Mouse (Mus musculus) testis, adult 2 months (tissue): ENCODE measurements around the gene Hoxd4. TPM values are rescaled to one million over a fixed set of nuclear protein-coding genes. Genes with fewer than 3 reads are reported as not detected.

Source experiments
- H3K27ac ChIP-seq: fragments of 200-500 bp; 2 replicates; pipeline ENCODE4 v1.5.1; 2012; ENCODE audit warnings: low read depth, low read length; ENCODE audit not compliant: control insufficient read depth, insufficient read depth
- H3K27me3 ChIP-seq: fragments of 200-500 bp; 2 replicates; pipeline ENCODE4 v1.6.1; 2012; ENCODE audit warnings: mild to moderate bottlenecking, low read length, moderate library complexity; ENCODE audit not compliant: control insufficient read depth, insufficient read depth
- H3K36me3 ChIP-seq: fragments of 200-500 bp; 2 replicates; pipeline ENCODE4 v1.6.1; 2012; ENCODE audit warnings: mild to moderate bottlenecking, low read length; ENCODE audit not compliant: control insufficient read depth, insufficient read depth
- H3K4me1 ChIP-seq: fragments of 200-500 bp; 2 replicates; pipeline ENCODE4 v1.6.1; 2012; ENCODE audit warnings: low read length; ENCODE audit not compliant: control insufficient read depth, insufficient read depth
- H3K4me3 ChIP-seq: fragments of 200-500 bp; 2 replicates; pipeline ENCODE4 v1.5.1; 2012; ENCODE audit warnings: low read depth, mild to moderate bottlenecking, low read length, moderate library complexity, mixed read lengths; ENCODE audit not compliant: control insufficient read depth
- CTCF ChIP-seq: fragments of 200-500 bp; IDR thresholded peaks from 2 replicates; pipeline ENCODE4 v1.5.1; 2012; ENCODE audit warnings: low read depth, mild to moderate bottlenecking, inconsistent platforms, low read length, moderate library complexity; ENCODE audit not compliant: control insufficient read depth, insufficient read depth, insufficient replicate concordance
- POLR2A ChIP-seq: fragments of 200-500 bp; IDR thresholded peaks from 2 replicates; pipeline ENCODE4 v1.6.1; 2012; ENCODE audit warnings: low read depth, mild to moderate bottlenecking, inconsistent platforms, low read length, moderate library complexity; ENCODE audit not compliant: control insufficient read depth
- polyA plus RNA-seq: library from polyadenylated mRNA; depleted of rRNA; stranded (reverse); fragments of >200 nt; gene quantifications from 2 replicates; pipeline ENCODE4 v1.2.3, GENCODE M21; 2012

Hoxd4 gene
- polyA plus RNA-seq, 1 experiment, result 3.3 TPM

- Histone ChIP-seq H3K4me1 (peaks cover 28% of the 10 kb centered on the region), H3K36me3 (no peaks in the 10 kb centered on the region), H3K4me3 (no peak overlapping the region), H3K27me3 (peaks cover 7% of the 10 kb centered on the region; the same call in 1 of the 2 replicates), H3K27ac (peak overlapping the region; percentile 57; the same call in 1 of the 2 replicates)
- TF ChIP-seq CTCF, result no peak
- TF ChIP-seq POLR2A, result no peak
These were observed 2.5 kb downstream of the Hoxd4 start for GRCm38 (mm10) chr2:74714156-74714789.

- no peaks in the 10 kb centered on the region for H3K36me3 ChIP-seq
- peaks cover 7% of the 10 kb centered on the region; the same call in 1 of the 2 replicates for H3K27me3 ChIP-seq
- H3K27ac ChIP-seq, result peak overlapping the region; percentile 90
- peaks cover 28% of the 10 kb centered on the region for H3K4me1 ChIP-seq
- TF ChIP-seq CTCF (no peak), POLR2A (peak; percentile 41; the same call in 1 of the 2 replicates)
- peak overlapping the region; percentile 78 for H3K4me3 ChIP-seq
These were observed 3.2 kb downstream of the Hoxd4 start for GRCm38 (mm10) chr2:74714881-74715280.

- Histone ChIP-seq H3K27me3 (peaks cover 7% of the 10 kb centered on the region; the same call in 1 of the 2 replicates), H3K4me1 (peaks cover 28% of the 10 kb centered on the region), H3K27ac (peak overlapping the region; percentile 90), H3K36me3 (no peaks in the 10 kb centered on the region), H3K4me3 (peak overlapping the region; percentile 78)
- TF ChIP-seq POLR2A (peak; percentile 59), CTCF (peak; percentile 85)
These were observed 3.9 kb downstream of the Hoxd4 start for GRCm38 (mm10) chr2:74715504-74716241.

- no peaks in the 10 kb centered on the region for H3K27me3 ChIP-seq
- H3K36me3 ChIP-seq, result no peaks in the 10 kb centered on the region
- no peak overlapping the region for H3K4me3 ChIP-seq
- H3K27ac ChIP-seq, result no peak overlapping the region
- H3K4me1 ChIP-seq, result peaks cover 20% of the 10 kb centered on the region
- TF ChIP-seq CTCF (no peak), POLR2A (no peak)
These were observed 8.7 kb downstream of the Hoxd4 start for GRCm38 (mm10) chr2:74720384-74720783.

GRCm38 (mm10) chr2:74720955-74721491 is 9.3 kb downstream of the Hoxd4 start:
- Histone ChIP-seq H3K36me3 (no peaks in the 10 kb centered on the region), H3K27ac (no peak overlapping the region), H3K4me3 (no peak overlapping the region), H3K27me3 (no peaks in the 10 kb centered on the region), H3K4me1 (peaks cover 14% of the 10 kb centered on the region)
- TF ChIP-seq CTCF (no peak), POLR2A (no peak)

- no peak overlapping the region for H3K27ac ChIP-seq
- TF ChIP-seq CTCF, result no peak
- no peak for TF ChIP-seq POLR2A
- H3K36me3 ChIP-seq, result no peaks in the 10 kb centered on the region
- H3K27me3 ChIP-seq, result no peaks in the 10 kb centered on the region
- no peak overlapping the region for H3K4me3 ChIP-seq
- peaks cover 9% of the 10 kb centered on the region for H3K4me1 ChIP-seq
These were observed 10.2 kb downstream of the Hoxd4 start for GRCm38 (mm10) chr2:74721882-74722281.

- Histone ChIP-seq H3K27ac (no peak overlapping the region), H3K4me3 (no peak overlapping the region), H3K4me1 (peaks cover 9% of the 10 kb centered on the region), H3K36me3 (no peaks in the 10 kb centered on the region), H3K27me3 (no peaks in the 10 kb centered on the region)
- TF ChIP-seq POLR2A (no peak), CTCF (no peak)
These were observed 11.2 kb downstream of the Hoxd4 start for GRCm38 (mm10) chr2:74722949-74723348.
